Mouse (Mus musculus) adrenal gland (tissue): ENCODE data around the gene Clip2.
"Not testable (repeated sequence)": the region's sequence is repeated elsewhere in the genome, so short reads cannot be mapped to it uniquely, and the experiment has no call there.

Experiments
- intact Hi-C: fragments of 180-260 bp; cut with DNase I; formaldehyde crosslinking; loops from one replicate; pipeline ENCODE4 v1.15.1; 2025

Gene Clip2

GRCm38 (mm10) chr5:134466296-134467029 is 85.8 kb downstream of the Clip2 start:
- intact Hi-C loops, result loop anchor here (2.0 kb wide), 1 partner anchor 18 kb away; no protein-coding TSS in a partner anchor

- intact Hi-C loops, result no loop called here
Measured at GRCm38 (mm10) chr5:134465197-134465596, 87.0 kb downstream of the Clip2 start.

GRCm38 (mm10) chr5:134464225-134464624 is 88.0 kb downstream of the Clip2 start:
- intact Hi-C loops, result no loop called here

- intact Hi-C loops, result no loop called here
Measured at GRCm38 (mm10) chr5:134462731-134463130, 89.5 kb downstream of the Clip2 start.

GRCm38 (mm10) chr5:134462316-134462715 is 89.9 kb downstream of the Clip2 start:
- intact Hi-C loops, result no loop called here

GRCm38 (mm10) chr5:134460546-134460945 is 91.7 kb downstream of the Clip2 start:
- intact Hi-C loops, result no loop called here

GRCm38 (mm10) chr5:134459096-134459495 is 93.1 kb downstream of the Clip2 start:
- intact Hi-C loops, result loop anchor here (5.0 kb wide), 1 partner anchor 37 kb away; no protein-coding TSS in a partner anchor

GRCm38 (mm10) chr5:134458416-134458815 is 93.8 kb downstream of the Clip2 start:
- intact Hi-C loops, result loop anchor here (5.0 kb wide), 1 partner anchor 36 kb away; no protein-coding TSS in a partner anchor

GRCm38 (mm10) chr5:134457371-134457770 is 94.9 kb downstream of the Clip2 start:
- intact Hi-C loops, result loop anchor here (5.0 kb wide), 1 partner anchor 35 kb away; no protein-coding TSS in a partner anchor

- intact Hi-C loops, result loop anchor here (5.0 kb wide), 1 partner anchor 34 kb away; no protein-coding TSS in a partner anchor
Measured at GRCm38 (mm10) chr5:134456503-134456962, 95.7 kb downstream of the Clip2 start, which contains the start of gene Gtf2ird1. Gene Gtf2ird1 (minus strand): TSS chr5:134456716.

GRCm38 (mm10) chr5:134455914-134456423 is 96.3 kb downstream of the Clip2 start:
- intact Hi-C loops, result loop anchor here (5.0 kb wide), 1 partner anchor 34 kb away; no protein-coding TSS in a partner anchor

GRCm38 (mm10) chr5:134455186-134455895 is 96.9 kb downstream of the Clip2 start:
- intact Hi-C loops, result loop anchor here (5.0 kb wide), 1 partner anchor 33 kb away; no protein-coding TSS in a partner anchor

- intact Hi-C loops, result no loop called here
Measured at GRCm38 (mm10) chr5:134454421-134454820, 97.8 kb downstream of the Clip2 start.

- intact Hi-C loops, result no loop called here
Measured at GRCm38 (mm10) chr5:134453577-134453976, 98.7 kb downstream of the Clip2 start.

GRCm38 (mm10) chr5:134446755-134447154 is 105.5 kb downstream of the Clip2 start:
- intact Hi-C loops, result not testable (repeated sequence)

- intact Hi-C loops, result no loop called here
Measured at GRCm38 (mm10) chr5:134445895-134446294, 106.3 kb downstream of the Clip2 start.

- intact Hi-C loops, result no loop called here
Measured at GRCm38 (mm10) chr5:134445208-134445831, 106.9 kb downstream of the Clip2 start.

- intact Hi-C loops, result no loop called here
Measured at GRCm38 (mm10) chr5:134444473-134444872, 107.8 kb downstream of the Clip2 start.

- intact Hi-C loops, result no loop called here
Measured at GRCm38 (mm10) chr5:134442066-134442465, 110.2 kb downstream of the Clip2 start.

- intact Hi-C loops, result no loop called here
Measured at GRCm38 (mm10) chr5:134441105-134441504, 111.1 kb downstream of the Clip2 start.

- intact Hi-C loops, result no loop called here
Measured at GRCm38 (mm10) chr5:134440098-134440497, 112.1 kb downstream of the Clip2 start.
